ENCODE assay signal across 8 mouse cellular contexts in the genomic region with DNA sequence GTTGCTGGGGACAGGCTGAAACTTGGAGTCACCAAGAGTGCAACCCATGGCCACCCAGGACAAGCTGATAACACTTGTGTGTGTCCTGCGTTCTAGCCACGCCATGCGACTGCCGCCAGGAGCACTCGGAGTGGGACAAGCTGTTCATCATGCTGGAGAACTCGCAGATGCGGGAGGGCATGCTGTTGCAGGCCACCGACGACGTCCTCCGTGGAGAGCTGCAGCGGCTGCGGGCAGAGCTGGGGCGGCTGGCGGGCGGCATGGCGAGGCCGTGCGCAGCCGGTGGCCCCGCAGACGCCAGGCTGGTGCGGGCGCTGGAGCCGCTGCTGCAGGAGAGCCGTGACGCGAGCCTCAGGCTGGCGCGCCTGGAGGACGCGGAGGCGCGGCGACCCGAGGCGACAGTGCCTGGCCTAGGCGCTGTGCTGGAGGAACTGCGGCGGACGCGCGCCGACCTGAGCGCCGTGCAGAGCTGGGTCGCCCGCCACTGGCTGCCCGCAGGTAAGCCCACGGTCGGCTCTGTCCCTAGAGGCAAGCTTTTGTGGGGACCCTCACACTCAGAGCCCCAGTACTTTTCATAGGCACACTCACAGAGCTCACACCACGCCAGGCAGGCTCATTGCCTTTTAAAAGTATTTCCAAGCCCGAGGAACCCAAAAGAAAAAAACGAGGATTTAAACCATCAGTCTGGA. TPM values are rescaled to one million over a fixed set of nuclear protein-coding genes. Genes with fewer than 3 reads are reported as not detected.
A peak's percentile ranks its signal among the peaks of the same experiment; 100 is the strongest.
DNase-seq lines count a peak whose midpoint lies in the region; ATAC-seq lines count a peak whose summit lies in the region.

No protein-coding gene starts in this region.

- H3K4me3 ChIP-seq in kidney, embryonic 15.5 days (replicated peaks) = peak overlapping the region; percentile 58
- H3K4me3 ChIP-seq in liver, embryonic 12.5 days = peak overlapping the region; percentile 48
- H3K4me3 ChIP-seq in neural tube, embryonic 15.5 days (replicated peaks) = peak overlapping the region; percentile 60

- peaks cover 3% of the 10 kb centered on the region; the same call in 1 of the 2 replicates for H3K27me3 ChIP-seq in kidney, embryonic 15.5 days
- H3K27me3 ChIP-seq in liver, embryonic 12.5 days (replicated peaks) = peaks cover 32% of the 10 kb centered on the region
- peaks cover 4% of the 10 kb centered on the region; the same call in 1 of the 2 replicates for H3K27me3 ChIP-seq in neural tube, embryonic 15.5 days (replicated peaks)

- H3K27ac ChIP-seq in kidney, embryonic 15.5 days = peak overlapping the region; percentile 87
- H3K27ac ChIP-seq in liver, embryonic 12.5 days = no peak overlapping the region
- H3K27ac ChIP-seq in neural tube, embryonic 15.5 days (replicated peaks) = peak overlapping the region; percentile 37; the same call in 1 of the 2 replicates

- WGBS in kidney, embryonic 15.5 days = under 1% methylated on average over 54 of the region's 54 CpGs
- WGBS in liver, embryonic 12.5 days (ENCODE audit: insufficient replicate concordance) = under 1% methylated on average over 53 of the region's 54 CpGs
- under 1% methylated on average over 42 of the region's 54 CpGs for WGBS in neural tube, embryonic 15.5 days

- H3K9me3 ChIP-seq in kidney, embryonic 15.5 days (replicated peaks) = no peaks in the 10 kb centered on the region
- H3K9me3 ChIP-seq in liver, embryonic 12.5 days (replicated peaks) = no peaks in the 10 kb centered on the region
- H3K9me3 ChIP-seq in neural tube, embryonic 15.5 days (replicated peaks) = no peaks in the 10 kb centered on the region

- peak; percentile 45 to 56 for DNase-seq in cerebellum, postnatal 14 days
- no peak for DNase-seq in cerebellum, adult 11-12 months
- peak; percentile 65 for DNase-seq in embryo, embryonic 10.5 days (ENCODE audit: low spot score)
- DNase-seq in gastrocnemius, postnatal 4 days (ENCODE audit: low spot score in 2 of 2) = peak; percentile 26 to 53

- no peaks in the 10 kb centered on the region for H3K36me3 ChIP-seq in kidney, embryonic 15.5 days
- no peaks in the 10 kb centered on the region for H3K36me3 ChIP-seq in liver, embryonic 12.5 days
- H3K36me3 ChIP-seq in neural tube, embryonic 15.5 days = no peaks in the 10 kb centered on the region

- peaks cover 28% of the 10 kb centered on the region for H3K4me1 ChIP-seq in kidney, embryonic 15.5 days
- no peaks in the 10 kb centered on the region for H3K4me1 ChIP-seq in liver, embryonic 12.5 days
- H3K4me1 ChIP-seq in neural tube, embryonic 15.5 days = peaks cover 16% of the 10 kb centered on the region; the same call in 1 of the 2 replicates

- H3K9ac ChIP-seq in kidney, embryonic 15.5 days = peak overlapping the region; percentile 64
- H3K9ac ChIP-seq in liver, embryonic 12.5 days = peak overlapping the region; percentile 17; the same call in 1 of the 2 replicates
- H3K9ac ChIP-seq in neural tube, embryonic 15.5 days (replicated peaks) = peak overlapping the region; percentile 62

- peak overlapping the region; percentile 96 for H3K4me2 ChIP-seq in kidney, embryonic 15.5 days
- H3K4me2 ChIP-seq in liver, embryonic 12.5 days = peak overlapping the region; percentile 70
- peak overlapping the region; percentile 98 for H3K4me2 ChIP-seq in neural tube, embryonic 15.5 days

- ATAC-seq in kidney, embryonic 15.5 days (replicated peaks; ENCODE audit: low FRiP score) = peak; percentile 83
- peak; percentile 46; the same call in 1 of the 2 replicates for ATAC-seq in liver, embryonic 12.5 days
- ATAC-seq in neural tube, embryonic 15.5 days (ENCODE audit: low FRiP score) = peak; percentile 88
- no peak for ATAC-seq in CD4-positive, CD25-positive, alpha-beta regulatory T cell, adult 4 months

RNA-seq across cellular contexts. Expression of a gene that starts 1.0 kb away (rescaled TPM):
- 10 to 100 TPM in 1 of 2 experiments, 1 to 10 TPM in 1; 7.9 to 10.8 TPM for total RNA-seq in gastrocnemius, postnatal 4 days (2021)
- 11.6 and 12.4 TPM in 2 replicates for polyA plus RNA-seq in kidney, embryonic 15.5 days (2015; fragmentation: Nextera tagmentation; extraction: Ambion mirVana)
- polyA plus RNA-seq in liver, embryonic 12.5 days (2016; fragmentation: Nextera tagmentation; extraction: Ambion mirVana) = 0.44 and 0.69 TPM in 2 replicates
- polyA plus RNA-seq in neural tube, embryonic 15.5 days (2015; fragmentation: Nextera tagmentation; extraction: Ambion mirVana) = 2.9 and 3.1 TPM in 2 replicates
- polyA plus RNA-seq in CD4-positive, CD25-positive, alpha-beta regulatory T cell, adult 4 months (2017; shearing (Covaris generic)) = not detected
